Comparison of ENCODE assay signal across 13 mouse cellular contexts in genomic region chr2:69857882-69858281, GRCm38 (mm10). TPM values are rescaled to one million over a fixed set of nuclear protein-coding genes. Genes with fewer than 3 reads are reported as not detected.
A peak's percentile ranks its signal among the peaks of the same experiment; 100 is the strongest.
DNase-seq lines count a peak whose midpoint lies in the region; TF ChIP-seq lines count a peak whose summit lies in the region.
"Had no signal": no experiment of that assay in that cellular context is flagged by ENCODE, and none has a peak within 500 bp of the region (broad histone marks: within the 10 kb centered on the region; RNA-seq: fewer than 3 reads in every experiment).

No protein-coding gene starts in this region.

- no peak for DNase-seq in left cerebral cortex, adult 2 months (ENCODE audit: extremely low spot score in 1 of 2, low spot score in 2 of 2)
- DNase-seq in left cerebral cortex, adult 8-10 months (ENCODE audit: low spot score in 2 of 2), result no peak
- DNase-seq in 416B (ENCODE audit: low read depth), result peak; percentile 69
- peak; percentile 9 for DNase-seq in CD4-positive helper T cell, adult 2 months (ENCODE audit: low read depth, low spot score)
- DNase-seq in adrenal gland, adult (ENCODE audit: inconsistent age in 2 of 2, low spot score in 1 of 2), result no peak
- DNase-seq in cerebellum, postnatal 4 days (ENCODE audit: low spot score in 2 of 2), result no peak
- DNase-seq: cerebellum, adult 11-12 months; layer of hippocampus, adult 9-11 months; thymus, adult 18-20 months had no signal

- H3K4me1 ChIP-seq in bone marrow macrophage, adult 2 months (ENCODE audit: control insufficient read depth, insufficient read depth, low read length), result peaks cover 5% of the 10 kb centered on the region; the same call in 1 of the 2 replicates

- no peak overlapping the region for H3K4me3 ChIP-seq in left cerebral cortex, adult 2 months
- H3K4me3 ChIP-seq in bone marrow macrophage, adult 2 months (ENCODE audit: insufficient read depth, low read length), result no peak overlapping the region
- H3K4me3 ChIP-seq: heart, embryonic 10.5 days; megakaryocyte, embryonic 14.5 days; neural tube, embryonic 13.5 days had no signal

- peak; percentile 25 for TF ChIP-seq CTCF in left cerebral cortex, adult 2 months (IDR thresholded peaks at IDR 0.05)
- peak; percentile 18; the same call in 1 of the 2 replicates for TF ChIP-seq CTCF in bone marrow macrophage, adult 2 months (IDR thresholded peaks at IDR 0.05; ENCODE audit: low read depth, low read length)

- H3K27ac ChIP-seq in left cerebral cortex, adult 2 months, result no peak overlapping the region
- no peak overlapping the region for H3K27ac ChIP-seq in bone marrow macrophage, adult 2 months (ENCODE audit: insufficient read depth, low read depth, low read length)
- H3K27ac ChIP-seq: heart, embryonic 10.5 days; neural tube, embryonic 13.5 days had no signal

- intact Hi-C loops in left cerebral cortex, adult 2 months (cut with DNase I), result no loop called here

- TF ChIP-seq POLR2A in bone marrow macrophage, adult 2 months (IDR thresholded peaks at IDR 0.05; ENCODE audit: borderline replicate concordance, low read depth, low read length), result no peak

RNA-seq across cellular contexts. Expression of gene Ssb, which starts 3.5 kb away (rescaled TPM):
- total RNA-seq in left cerebral cortex, adult 2 months (2021), result 100 to 1,000 TPM; 108 to 115 TPM
- total RNA-seq in left cerebral cortex, adult 8-10 months (2022), result 100 to 1,000 TPM; 127 to 138 (median 132) TPM
- 211 and 236 TPM in 2 replicates for polyA plus RNA-seq in bone marrow macrophage, adult 2 months (2012; ENCODE audit: insufficient read depth, insufficient read length, missing spikeins)

RNA-seq across cellular contexts. Expression of gene Mettl5, which starts 27.5 kb away (rescaled TPM):
- 10 to 100 TPM; 13.5 to 15.2 TPM for total RNA-seq in left cerebral cortex, adult 2 months (2021)
- total RNA-seq in left cerebral cortex, adult 8-10 months (2022), result 10 to 100 TPM; 11.4 to 16.6 (median 12.9) TPM
- polyA plus RNA-seq in bone marrow macrophage, adult 2 months (2012; ENCODE audit: insufficient read depth, insufficient read length, missing spikeins), result 19.4 and 20.0 TPM in 2 replicates

RNA-seq across cellular contexts. Expression of gene Klhl23, which starts 36.1 kb away (rescaled TPM):
- total RNA-seq in left cerebral cortex, adult 2 months (2021), result 10 to 100 TPM; 49.2 to 53.7 TPM
- total RNA-seq in left cerebral cortex, adult 8-10 months (2022), result 10 to 100 TPM; 46.7 to 55.1 (median 53.3) TPM
- polyA plus RNA-seq in bone marrow macrophage, adult 2 months (2012; ENCODE audit: insufficient read depth, insufficient read length, missing spikeins), result 0.23 and 0.39 TPM in 2 replicates

RNA-seq across cellular contexts. Expression of gene Ubr3, which starts 39.2 kb away (rescaled TPM):
- total RNA-seq in left cerebral cortex, adult 2 months (2021), result 100 to 1,000 TPM; 134 to 137 TPM
- total RNA-seq in left cerebral cortex, adult 8-10 months (2022), result 100 to 1,000 TPM; 135 to 149 (median 140) TPM
- polyA plus RNA-seq in bone marrow macrophage, adult 2 months (2012; ENCODE audit: insufficient read depth, insufficient read length, missing spikeins), result 38.7 and 40.5 TPM in 2 replicates

Comparison
In these comparisons a context has a peak if more than half of its experiments do, and no peak if none do; other contexts are left out.
1. DNase-seq: peak in 416B (single experiment) and CD4-positive helper T cell, adult 2 months (single experiment); none in left cerebral cortex, adult 2 months (0 of 2), left cerebral cortex, adult 8-10 months (0 of 2), adrenal gland, adult (0 of 2) and cerebellum, postnatal 4 days (0 of 2).